Mouse (Mus musculus): ENCODE data around the gene Wbp1.

GRCm38 (mm10) chr6:83153038-83153437 is 31.7 kb upstream of the Wbp1 start:
- TF ChIP-seq GATA1 (IDR thresholded peaks at IDR 0.05; ENCODE audit: borderline replicate concordance, low read length), result no peak
- no peak for TF ChIP-seq FLI1 (IDR thresholded peaks at IDR 0.05; ENCODE audit: low read length)

Data from megakaryocyte, embryonic 14.5 days (primary cell).